Mouse (Mus musculus) thymus, postnatal 10 days (tissue): ENCODE measurements around the gene Pmfbp1.

Experiments used
- DNase-seq, 2 experiments: peaks; one replicate each; pipeline ENCODE4 v3.0.0; 2021; ENCODE audit warnings: low spot score in 2 of 2

The Pmfbp1 gene

DNA sequence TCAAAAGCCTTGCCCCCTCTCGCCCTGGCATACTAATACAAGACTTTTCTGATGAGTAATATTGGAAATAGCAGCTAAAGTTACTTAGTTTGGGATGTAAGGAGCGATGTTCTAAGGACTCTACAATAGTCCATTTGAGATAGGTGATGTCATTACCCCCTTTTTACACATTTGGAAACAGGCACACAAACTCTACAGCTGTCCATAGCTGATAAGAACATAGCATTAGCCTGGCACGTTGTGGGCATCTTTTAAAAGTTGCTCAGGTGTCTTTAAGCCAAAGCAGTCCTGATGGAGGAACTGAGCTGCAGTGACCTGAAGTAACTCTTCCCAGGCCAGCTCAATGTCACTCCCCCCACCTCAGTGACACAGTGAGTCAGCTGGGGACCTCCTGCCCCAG is 97.5 kb downstream of the Pmfbp1 start:
- DNase-seq = no peak

DNA sequence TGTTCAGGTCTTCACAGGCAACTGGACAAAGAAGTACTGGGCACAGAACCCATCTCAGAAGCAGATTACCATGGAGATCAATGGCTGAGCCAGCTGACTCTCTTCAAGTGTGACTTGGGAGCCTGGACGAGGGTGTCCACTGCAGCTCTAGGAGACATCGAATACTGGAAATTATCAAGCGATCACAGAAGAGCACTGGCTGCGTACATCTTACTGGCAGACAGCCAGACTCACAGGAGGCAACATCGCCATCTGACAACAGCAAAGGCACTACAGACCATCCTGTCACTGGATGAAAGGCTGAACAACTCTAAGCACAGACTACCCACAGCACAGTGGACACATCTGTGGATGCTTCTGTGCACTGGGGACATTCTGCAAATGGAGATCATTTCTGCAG is 98.3 kb downstream of the Pmfbp1 start:
- DNase-seq = no peak
